Mouse (Mus musculus) brain, embryonic 14.5 days (tissue): ENCODE measurements around the gene Tmem81. TPM values are rescaled to one million over a fixed set of nuclear protein-coding genes. Genes with fewer than 3 reads are reported as not detected.

ENCODE experiments used
- DNase-seq: peaks from one replicate; pipeline ENCODE4 v3.0.0-alpha.2; 2011; ENCODE audit warnings: low read depth
- CTCF ChIP-seq: fragments of 200-500 bp; IDR thresholded peaks from 2 replicates; pipeline ENCODE4 v1.5.1; 2012; ENCODE audit warnings: inconsistent platforms, mild to moderate bottlenecking, moderate library complexity, borderline replicate concordance; ENCODE audit not compliant: insufficient read depth, insufficient read length; ENCODE audit errors: extremely low read depth
- POLR2A ChIP-seq: fragments of 200-500 bp; IDR thresholded peaks from 2 replicates; pipeline ENCODE4 v1.6.1; 2012; ENCODE audit warnings: mild to moderate bottlenecking, inconsistent platforms, borderline replicate concordance; ENCODE audit not compliant: poor library complexity, insufficient read depth, insufficient read length, severe bottlenecking; ENCODE audit errors: extremely low read depth
- polyA plus RNA-seq: library from polyadenylated mRNA; depleted of rRNA; stranded (reverse); fragments of >200 nt; gene quantifications from 2 replicates; pipeline ENCODE4 v1.2.3, GENCODE M21; 2012; rRNA removed

Gene Tmem81
- polyA plus RNA-seq, 1 experiment = 2.3 TPM

DNA sequence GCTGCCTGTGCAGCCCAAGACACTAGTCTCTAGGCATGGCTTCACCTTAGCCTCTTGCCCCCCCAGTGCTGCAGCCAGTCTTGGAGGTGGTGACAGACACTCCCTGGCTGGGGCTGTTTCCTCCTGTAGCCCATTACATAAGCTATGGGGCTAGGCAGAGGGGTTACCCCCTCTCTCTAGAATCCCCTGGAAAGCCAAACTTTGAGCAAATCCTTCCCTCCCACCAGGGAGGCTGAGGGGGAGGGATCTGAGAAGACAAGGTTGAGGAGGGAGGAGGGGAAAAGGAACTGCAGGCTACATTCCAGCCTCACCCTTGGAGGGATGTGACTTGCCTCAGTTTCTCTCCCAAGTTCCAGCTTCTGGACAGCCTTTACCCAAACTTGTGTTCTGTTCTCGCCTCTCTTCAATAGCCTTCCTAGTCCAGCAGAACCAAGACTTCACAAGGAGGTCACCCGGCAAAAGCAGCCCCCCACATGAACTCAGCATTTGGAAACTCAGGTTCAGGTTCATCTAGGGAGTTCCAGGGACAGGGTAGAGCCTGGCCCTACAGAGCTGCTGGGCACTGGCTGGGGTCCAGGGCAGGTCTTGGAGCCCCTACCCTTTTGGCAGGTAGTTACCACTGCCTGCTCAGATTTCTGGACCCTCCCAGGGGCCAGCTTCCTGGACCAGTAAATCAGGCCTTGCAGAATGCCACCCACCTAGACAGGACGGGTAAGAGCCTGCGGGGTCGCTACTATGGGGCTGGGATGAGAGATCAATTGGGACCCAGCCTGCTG lies 36.0 kb downstream of the Tmem81 start:
- TF ChIP-seq POLR2A = no peak
- no peak for TF ChIP-seq CTCF
- no peak for DNase-seq

DNA sequence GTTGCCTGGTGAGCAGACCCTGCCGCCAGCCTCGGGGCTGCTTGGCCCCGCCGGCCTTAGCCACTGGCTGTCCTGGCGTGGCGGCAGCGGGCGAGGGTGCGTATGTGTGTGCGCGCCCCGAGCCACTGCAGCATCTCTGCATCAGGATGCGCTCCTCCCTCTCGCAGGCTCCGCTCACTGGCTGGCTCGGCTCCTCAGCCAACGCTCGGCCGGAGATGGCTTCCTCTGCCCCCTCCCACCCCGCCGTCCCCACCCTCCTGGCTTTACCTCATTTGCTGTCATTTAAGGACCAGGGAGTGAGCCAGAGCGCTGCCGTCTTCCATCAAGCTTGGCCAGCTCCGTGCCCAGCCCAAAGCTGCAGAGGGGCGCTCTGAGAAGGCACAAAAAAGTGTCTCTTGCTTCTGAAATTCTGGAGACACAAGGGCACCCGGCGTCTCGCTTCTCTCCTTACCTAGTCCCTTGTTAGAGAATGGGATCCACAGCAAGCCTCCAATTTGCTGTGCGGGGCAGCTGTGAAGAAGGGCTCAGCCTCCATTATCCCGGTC lies 36.8 kb downstream of the Tmem81 start, which contains the start of gene Cntn2:
TSS of gene Cntn2 (minus strand) at position 495 of the 545 bp plus-strand sequence.
- peak; percentile 54; the same call in 1 of the 2 replicates for TF ChIP-seq POLR2A
- TF ChIP-seq CTCF = no peak
- DNase-seq = peak; percentile 93

DNA sequence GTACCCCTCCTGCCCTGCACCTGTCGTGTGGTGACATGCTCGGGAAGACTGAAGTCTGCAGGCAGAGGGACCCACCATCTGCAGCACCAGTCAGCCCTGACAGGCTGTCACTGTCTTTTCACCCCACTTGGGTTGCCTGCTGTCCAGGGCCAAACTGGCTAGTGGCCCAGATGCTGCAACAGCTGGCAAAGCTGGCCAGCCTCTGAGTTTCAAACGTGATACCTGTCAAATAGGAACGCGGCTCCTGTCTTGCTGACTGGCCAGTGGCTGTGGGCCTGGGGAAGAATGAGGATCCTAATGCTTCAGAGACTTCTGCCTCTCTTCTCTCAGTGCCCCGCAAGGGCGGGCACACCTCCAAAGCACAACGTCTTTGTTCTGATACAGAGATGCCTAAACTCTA lies 37.8 kb downstream of the Tmem81 start:
- TF ChIP-seq CTCF (no peak), POLR2A (no peak)
- no peak for DNase-seq

DNA sequence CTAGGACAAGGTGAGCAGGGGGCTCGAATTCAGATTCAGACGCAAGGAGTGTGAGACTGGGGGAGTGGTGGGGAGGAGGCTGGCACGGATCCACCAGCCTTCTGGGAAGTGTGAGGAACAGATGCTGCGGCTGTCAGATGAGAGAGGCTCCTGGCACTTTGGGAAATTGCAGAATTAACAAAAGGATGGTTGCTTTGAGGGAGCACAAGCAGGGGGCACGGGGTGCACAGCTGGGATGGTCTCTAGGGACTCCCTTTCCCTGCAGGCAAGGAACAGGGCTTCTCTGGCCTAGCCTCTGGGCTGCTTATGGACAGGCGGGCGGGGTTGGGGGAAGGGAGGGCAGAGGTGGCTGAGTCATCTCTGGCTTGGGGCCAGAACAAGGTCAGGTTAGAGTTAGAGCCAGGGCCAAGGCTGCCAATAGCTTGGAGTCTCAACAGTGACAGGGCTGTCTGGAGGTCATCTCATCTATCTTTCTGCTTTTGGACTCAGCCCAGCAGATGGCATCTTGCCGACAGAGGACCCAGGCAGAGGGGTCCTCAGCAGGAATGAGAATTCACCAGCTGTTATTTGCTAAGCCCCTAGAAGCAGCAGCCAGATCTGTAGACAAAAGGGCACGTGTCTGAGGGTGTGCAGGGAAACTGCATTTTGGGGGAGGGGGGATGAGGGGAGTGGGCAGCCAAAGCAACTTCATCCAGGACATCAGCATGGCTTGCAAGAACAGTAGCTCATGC lies 52.0 kb downstream of the Tmem81 start:
- TF ChIP-seq CTCF (no peak), POLR2A (no peak)
- peak; percentile 92 for DNase-seq

Other genes starting within 250 kb of the Tmem81 start
- gene Klhdc8a, start 207.6 kb upstream of the Tmem81 start, polyA plus RNA-seq = 5.7 and 8.1 TPM in 2 replicates
- 22.3 and 23.7 TPM in 2 replicates for gene Nuak2, start 190.1 kb upstream of the Tmem81 start, polyA plus RNA-seq
- gene Tmcc2, start 114.9 kb upstream of the Tmem81 start, polyA plus RNA-seq = 53.1 and 74.0 TPM in 2 replicates
- gene Dstyk, start 88.7 kb upstream of the Tmem81 start, polyA plus RNA-seq = 13.4 and 13.6 TPM in 2 replicates
- 51.7 and 54.8 TPM in 2 replicates for gene Rbbp5, start 28.9 kb upstream of the Tmem81 start, polyA plus RNA-seq
- 92.0 and 111 TPM in 2 replicates for gene Cntn2, start 37.0 kb downstream of the Tmem81 start, polyA plus RNA-seq
- gene Nfasc, start 235.6 kb downstream of the Tmem81 start, polyA plus RNA-seq = 45.7 and 65.9 TPM in 2 replicates